Mouse (Mus musculus) 3T3-L1 (cell line): ENCODE results near the gene Acss1.

Experiments
- DNase-seq: peaks from one replicate; pipeline ENCODE4 v3.0.0-alpha.2; 2015; ENCODE audit warnings: low read depth, low spot score

Gene Acss1

GRCm38 (mm10) chr2:150667820-150668766, at the start of gene Acss1:
Gene Acss1 (minus strand): TSS chr2:150668500.
- no peak for DNase-seq

- no peak for DNase-seq
These were observed 43.9 kb upstream of the Acss1 start for GRCm38 (mm10) chr2:150712167-150712674.

- no peak for DNase-seq
These were observed 23.3 kb upstream of the Acss1 start for GRCm38 (mm10) chr2:150691481-150692170.

- no peak for DNase-seq
These were observed 21.9 kb upstream of the Acss1 start for GRCm38 (mm10) chr2:150690216-150690615.

GRCm38 (mm10) chr2:150689223-150689800, 21.0 kb upstream of the Acss1 start, which contains the start of gene Vsx1:
Gene Vsx1 (minus strand): TSS chr2:150689360.
- no peak for DNase-seq

GRCm38 (mm10) chr2:150688541-150689186, 20.4 kb upstream of the Acss1 start:
- no peak for DNase-seq

- no peak for DNase-seq
These were observed 19.7 kb upstream of the Acss1 start for GRCm38 (mm10) chr2:150687871-150688540.

- no peak for DNase-seq
These were observed 17.1 kb upstream of the Acss1 start for GRCm38 (mm10) chr2:150685389-150685788.

- DNase-seq = no peak
These were observed 16.2 kb upstream of the Acss1 start for GRCm38 (mm10) chr2:150684451-150684850.

- no peak for DNase-seq
These were observed 13.3 kb upstream of the Acss1 start for GRCm38 (mm10) chr2:150681581-150681980.

- peak; percentile 87 for DNase-seq
These were observed 10.1 kb upstream of the Acss1 start for GRCm38 (mm10) chr2:150678392-150678791.

- DNase-seq = peak; percentile 20
These were observed 7.2 kb upstream of the Acss1 start for GRCm38 (mm10) chr2:150675525-150675924.

GRCm38 (mm10) chr2:150674900-150675299, 6.6 kb upstream of the Acss1 start:
- peak; percentile 80 for DNase-seq

- no peak for DNase-seq
These were observed 5.6 kb upstream of the Acss1 start for GRCm38 (mm10) chr2:150673929-150674328.

GRCm38 (mm10) chr2:150671609-150672290, 3.5 kb upstream of the Acss1 start:
- DNase-seq = no peak

- DNase-seq = no peak
These were observed 2.6 kb upstream of the Acss1 start for GRCm38 (mm10) chr2:150670926-150671325.

- no peak for DNase-seq
These were observed 1.2 kb upstream of the Acss1 start for GRCm38 (mm10) chr2:150669454-150670045.

GRCm38 (mm10) chr2:150668956-150669355, 656 bp upstream of the Acss1 start:
- no peak for DNase-seq

GRCm38 (mm10) chr2:150667065-150667819, 1.1 kb downstream of the Acss1 start:
- DNase-seq = no peak
